Mouse (Mus musculus) ovary, postnatal 10 days (tissue): ENCODE results near the gene Hirip3.
"Not testable (repeated sequence)": the region's sequence is repeated elsewhere in the genome, so short reads cannot be mapped to it uniquely, and the experiment has no call there.

ENCODE experiments used
- DNase-seq: peaks from one replicate; pipeline ENCODE4 v3.0.0; 2022; ENCODE audit warnings: low spot score

Gene Hirip3

GRCm38 (mm10) chr7:126855641-126856040, 6.1 kb upstream of the Hirip3 start:
- DNase-seq = no peak

- no peak for DNase-seq
Measured at GRCm38 (mm10) chr7:126856741-126857420, 4.9 kb upstream of the Hirip3 start.

DNA sequence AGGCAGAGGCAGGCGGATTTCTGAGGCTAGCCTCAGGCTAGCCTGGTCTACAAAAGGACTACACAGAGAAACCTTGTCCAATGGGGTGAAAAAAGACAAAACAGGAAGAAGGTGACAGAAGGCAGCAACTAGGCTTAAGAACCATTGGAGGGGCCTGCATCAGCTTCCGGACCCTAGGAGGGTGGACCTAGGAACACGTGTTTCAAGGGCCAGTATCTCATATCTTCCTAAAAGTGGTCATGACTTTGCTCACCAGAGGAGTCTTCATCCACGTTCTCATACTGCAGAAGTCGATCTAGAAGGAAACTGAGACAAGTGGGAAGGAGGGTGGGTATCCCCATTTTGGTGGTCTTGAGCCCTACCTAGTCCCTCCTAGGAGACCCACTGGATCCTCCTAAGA, 785 bp upstream of the Hirip3 start:
- DNase-seq = no peak

DNA sequence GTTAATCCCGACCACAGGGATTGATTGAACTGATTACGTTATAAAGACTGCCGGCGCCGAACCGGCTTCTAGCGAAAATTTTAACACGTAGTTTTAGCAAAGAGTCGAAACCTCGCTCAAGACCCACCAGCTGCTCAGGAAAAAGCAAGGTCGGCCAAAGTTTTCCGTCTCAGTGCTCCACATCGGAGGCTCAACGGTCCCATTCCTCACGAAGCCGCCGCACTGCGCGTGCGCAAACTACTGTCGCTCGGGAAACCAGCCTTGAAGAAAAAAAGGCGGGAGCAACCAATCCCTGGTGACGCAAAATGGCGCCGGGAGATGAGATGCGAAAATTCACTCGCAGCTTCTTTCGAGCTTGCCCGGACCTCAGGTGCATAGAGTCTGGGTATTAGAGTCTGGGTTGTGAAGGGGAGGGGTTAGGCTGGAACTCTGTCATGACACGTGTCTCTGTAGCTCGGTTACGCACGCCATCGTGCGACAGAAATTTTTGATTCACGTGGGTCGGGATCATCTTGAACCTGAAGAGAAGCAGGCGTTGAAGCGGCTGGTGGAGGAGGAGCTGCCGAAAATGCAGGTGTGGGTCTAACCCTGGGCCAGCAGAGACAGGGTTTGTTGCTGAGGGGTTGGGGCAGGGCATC, 494 bp downstream of the Hirip3 start, which contains the start of gene Ino80e:
Gene Ino80e, minus strand, starts transcription at position 231 of the 638 bp plus-strand sequence.
- peak; percentile 93 for DNase-seq

DNA sequence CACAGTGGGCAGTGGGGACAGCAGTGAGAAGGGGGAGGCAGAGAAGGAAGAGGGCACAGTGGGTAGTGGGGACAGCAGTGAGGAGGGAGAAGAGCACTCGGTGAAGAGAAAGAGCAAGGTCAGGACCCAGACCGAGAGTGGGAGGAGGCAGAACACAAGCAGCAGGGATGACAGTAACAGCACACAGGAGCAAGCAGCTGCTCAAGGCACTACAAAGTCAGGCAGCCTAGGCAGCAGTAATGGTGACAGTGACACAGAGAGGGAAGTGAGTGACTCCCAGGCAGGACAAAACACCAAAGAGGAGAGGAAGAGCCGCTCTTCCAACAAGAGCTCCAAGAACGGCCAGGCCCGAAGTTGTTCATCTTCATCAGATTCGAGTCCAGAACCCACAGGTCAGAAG, 2.0 kb downstream of the Hirip3 start:
- DNase-seq = no peak

DNA sequence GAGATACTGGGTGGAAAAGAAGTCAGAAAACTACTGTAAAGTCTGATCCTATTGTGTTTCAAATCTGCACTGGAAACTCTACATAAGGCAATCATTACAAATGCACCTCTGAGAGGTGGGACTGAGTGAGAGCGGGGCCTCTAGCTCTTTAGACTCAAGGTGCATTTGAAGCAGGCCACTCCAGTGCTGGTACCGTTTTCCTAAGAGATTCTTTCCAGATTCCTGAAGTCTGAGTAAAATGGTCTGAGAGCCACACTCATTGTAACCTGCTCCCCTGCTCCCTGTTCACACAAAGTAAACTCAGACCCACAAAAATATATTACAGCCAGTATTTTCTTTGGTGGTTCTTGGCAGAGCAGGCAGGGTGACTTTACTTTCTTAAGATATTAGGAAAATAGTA, 5.8 kb downstream of the Hirip3 start:
- no peak for DNase-seq

DNA sequence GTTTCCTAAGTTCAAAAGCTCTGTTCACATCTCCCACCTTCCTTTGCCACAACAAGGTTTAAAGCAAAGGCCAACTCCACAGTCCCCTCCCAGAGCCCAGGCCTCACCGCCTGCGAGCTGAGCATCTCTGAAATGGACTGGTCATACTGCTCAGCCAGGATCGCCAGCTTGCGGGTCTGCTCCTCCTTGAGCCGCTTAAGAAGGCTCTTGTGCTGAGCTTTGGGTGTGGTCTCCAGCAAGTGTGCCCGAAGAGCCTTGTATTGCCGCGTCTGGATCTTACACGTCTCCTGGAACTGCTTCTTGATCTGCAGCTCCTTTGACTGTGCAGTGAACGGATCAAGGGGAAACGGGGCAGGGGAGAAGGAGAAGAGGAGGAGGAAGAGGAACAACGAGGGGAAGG, 6.2 kb downstream of the Hirip3 start:
- no peak for DNase-seq

- DNase-seq = no peak
Measured at GRCm38 (mm10) chr7:126869780-126870519, 8.2 kb downstream of the Hirip3 start.

DNA sequence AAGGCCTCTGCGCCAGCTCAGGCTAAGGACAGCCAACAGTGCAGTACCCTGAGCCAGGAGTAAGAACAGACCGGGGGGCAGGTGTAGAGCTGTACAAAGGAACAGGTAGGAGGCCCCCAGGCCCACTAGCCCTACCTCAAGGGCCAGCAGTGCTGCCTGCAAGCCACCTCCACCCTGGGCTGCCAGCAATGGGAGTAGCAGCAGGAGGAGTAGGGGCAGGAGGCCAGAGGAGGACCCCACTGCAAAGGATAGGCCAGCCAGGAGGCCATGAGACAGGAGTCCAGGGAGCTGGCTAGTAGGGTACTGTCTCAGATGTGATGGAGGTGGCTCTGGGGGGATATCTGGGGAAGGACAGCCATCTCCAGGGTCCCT, 8.7 kb downstream of the Hirip3 start:
- no peak for DNase-seq

DNA sequence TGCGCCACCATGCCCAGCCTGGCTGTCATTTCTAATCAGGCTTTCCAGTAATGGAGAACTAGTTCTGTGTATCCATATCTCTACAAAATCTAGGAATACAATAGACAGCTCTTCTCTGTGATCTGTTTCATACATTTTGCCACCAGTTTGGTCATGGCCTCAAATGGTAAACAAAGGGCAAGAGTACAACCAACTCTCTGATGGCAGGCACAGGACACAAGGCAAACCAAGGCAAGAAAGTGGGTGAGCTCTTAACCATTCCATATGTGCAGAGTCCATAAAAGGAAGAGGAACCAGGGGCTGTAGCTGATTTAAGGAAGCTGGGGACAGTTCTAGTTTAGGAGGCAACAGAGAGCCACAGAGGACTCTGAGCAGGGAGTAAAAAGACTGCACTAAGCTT, 15.5 kb downstream of the Hirip3 start:
- no peak for DNase-seq

- no peak for DNase-seq
Measured at GRCm38 (mm10) chr7:126881040-126881439, 19.3 kb downstream of the Hirip3 start.

- DNase-seq = no peak
Measured at GRCm38 (mm10) chr7:126883731-126884181, 22.0 kb downstream of the Hirip3 start.

- DNase-seq = peak; percentile 95
Measured at GRCm38 (mm10) chr7:126884286-126885164, 22.8 kb downstream of the Hirip3 start, which contains the start of gene Taok2. Taok2 (minus strand) TSS chr7:126884703.

DNA sequence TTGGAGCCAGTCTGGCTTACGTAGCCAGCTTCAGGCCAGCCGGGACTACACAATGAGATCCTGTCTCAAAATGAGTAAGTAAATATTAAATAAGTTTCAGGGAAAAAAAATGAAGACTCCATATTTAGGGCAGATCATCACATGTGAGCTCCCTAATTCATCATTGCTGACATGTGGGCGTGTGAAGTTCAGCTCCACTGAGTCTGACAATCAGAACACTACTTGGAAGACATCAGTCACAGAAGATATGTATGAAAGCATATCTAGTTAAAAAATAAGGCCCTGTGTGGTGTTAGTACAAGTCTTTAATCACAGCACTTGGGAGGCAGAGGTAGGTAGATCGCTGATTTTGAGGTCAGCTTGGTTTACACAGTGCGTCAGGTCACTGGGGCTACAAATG, 25.5 kb downstream of the Hirip3 start:
- no peak for DNase-seq

- DNase-seq = no peak
Measured at GRCm38 (mm10) chr7:126888852-126889251, 27.1 kb downstream of the Hirip3 start.

DNA sequence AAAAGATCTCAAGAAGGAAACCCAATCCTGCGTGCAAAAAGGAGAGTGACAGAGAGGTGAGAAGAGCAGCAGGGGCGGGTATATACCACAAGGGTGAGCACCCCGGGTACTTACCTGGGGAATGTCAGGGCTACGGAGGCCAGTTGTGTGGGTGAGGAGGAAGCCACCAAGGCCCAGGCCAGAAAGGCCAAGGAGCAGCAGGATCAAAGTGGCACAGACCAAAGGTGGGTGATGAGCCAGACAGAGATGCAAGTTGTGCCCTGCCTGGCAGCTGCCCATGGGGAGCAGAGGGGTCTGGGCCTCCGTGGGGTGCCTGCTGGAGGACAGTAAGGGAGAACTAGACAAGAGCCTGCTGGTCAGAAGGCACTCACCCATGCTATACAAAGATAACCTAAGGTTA, 35.1 kb downstream of the Hirip3 start:
- DNase-seq = no peak

DNA sequence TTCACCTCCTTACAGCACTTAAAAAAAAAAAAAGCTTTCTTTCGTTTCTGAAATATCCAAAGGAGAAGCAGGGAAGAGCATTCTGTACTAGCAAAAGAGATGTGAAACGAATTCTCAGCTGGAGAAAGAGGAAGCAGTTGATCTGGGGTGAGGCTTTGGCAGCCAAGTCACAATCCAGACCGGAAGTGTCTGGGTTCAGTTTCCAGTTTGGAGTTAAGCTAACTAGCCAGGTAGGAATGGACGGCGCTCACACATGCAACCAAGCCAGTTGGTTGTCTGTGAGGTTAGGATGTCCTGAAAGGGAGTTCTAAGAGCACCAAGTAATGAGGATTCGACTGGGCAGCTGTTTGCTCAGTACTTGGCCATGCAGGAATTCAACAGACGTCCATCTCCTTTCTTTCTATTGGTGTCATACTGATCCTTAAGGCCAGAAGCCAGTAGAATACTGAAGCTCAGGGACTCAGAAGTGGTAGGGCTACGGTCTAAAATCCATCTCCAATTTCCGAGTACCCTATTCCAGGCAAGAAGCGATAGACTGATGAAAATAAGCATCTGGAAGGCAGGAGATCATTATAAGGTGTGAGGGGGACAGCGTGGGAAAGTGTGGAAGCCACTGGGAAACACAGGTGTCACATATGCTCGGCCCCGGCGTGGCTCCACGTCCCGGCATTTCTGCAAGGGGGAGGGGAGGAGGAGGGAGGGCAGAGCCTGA, 35.8 kb downstream of the Hirip3 start:
- DNase-seq = no peak

GRCm38 (mm10) chr7:126898102-126898990, 36.6 kb downstream of the Hirip3 start:
- peak; percentile 97 for DNase-seq

DNA sequence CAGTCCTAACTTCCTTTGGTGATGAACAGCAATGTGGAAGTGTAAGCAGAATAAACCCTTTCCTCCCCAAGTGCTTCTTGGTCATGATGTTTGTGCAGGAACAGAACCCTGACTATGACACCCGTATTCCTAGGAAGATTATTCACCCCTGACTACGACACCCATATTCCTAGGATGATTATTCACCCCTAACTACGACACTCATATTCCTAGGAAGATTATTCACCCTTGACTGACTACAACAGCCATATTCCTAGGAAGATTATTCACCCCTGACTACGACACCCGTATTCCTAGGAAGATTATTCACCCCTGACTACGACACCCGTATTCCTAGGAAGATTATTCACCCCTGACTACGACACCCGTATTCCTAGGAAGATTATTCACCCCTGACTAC, 38.0 kb downstream of the Hirip3 start:
- not testable (repeated sequence) for DNase-seq

DNA sequence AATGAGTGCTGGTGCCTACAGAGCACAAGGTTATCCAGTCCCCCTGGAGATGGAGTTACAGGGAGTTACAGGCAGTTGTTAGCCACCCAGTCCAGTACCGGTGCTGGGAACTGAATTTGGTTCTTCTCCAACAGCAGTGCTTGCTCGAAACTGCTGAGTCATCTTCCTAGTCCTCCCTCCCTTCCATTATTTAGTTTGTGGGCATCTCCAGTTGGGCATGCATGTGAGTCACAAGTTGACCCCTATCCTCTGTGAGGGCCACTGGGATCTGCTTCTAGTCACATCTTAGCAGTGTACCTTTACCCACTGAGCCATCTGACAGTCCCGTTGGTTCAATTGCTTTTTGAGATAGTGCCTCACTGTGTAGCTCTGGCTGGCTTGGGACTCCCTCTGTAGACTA, 43.8 kb downstream of the Hirip3 start:
- no peak for DNase-seq
